Mouse (Mus musculus) embryonic facial prominence, embryonic 11.5 days (tissue): ENCODE data around the gene Rgs19. TPM values are rescaled to one million over a fixed set of nuclear protein-coding genes. Genes with fewer than 3 reads are reported as not detected.

ENCODE experiments used
- ATAC-seq: fragments of 200-750 bp; cut with Nextera tagmentation; replicated peaks from 2 replicates; pipeline ENCODE4 v1.8.0; 2017; ENCODE audit warnings: low read depth; ENCODE audit not compliant: insufficient number of reproducible peaks, low FRiP score, low TSS enrichment
- DNase-seq: peaks from one replicate; pipeline ENCODE4 v3.0.0-alpha.2; 2015; ENCODE audit warnings: low spot score
- H3K27ac ChIP-seq: fragments of 300-500 bp; sonication (generic); replicated peaks from 2 replicates; pipeline ENCODE4 v1.5.1; 2014; ENCODE audit warnings: mild to moderate bottlenecking, low read depth, low read length, control low read depth
- H3K27me3 ChIP-seq: fragments of 300-500 bp; sonication (generic); 2 replicates; pipeline ENCODE4 v1.6.1; 2014; ENCODE audit warnings: mild to moderate bottlenecking, low read length, moderate library complexity, mixed read lengths; ENCODE audit not compliant: control insufficient read depth, insufficient read depth
- H3K36me3 ChIP-seq: fragments of 300-500 bp; sonication (generic); replicated peaks from 2 replicates; pipeline ENCODE4 v1.6.1; 2014; ENCODE audit warnings: low read depth, mild to moderate bottlenecking, low read length, moderate library complexity, mixed read lengths; ENCODE audit not compliant: control insufficient read depth, insufficient read depth
- H3K4me1 ChIP-seq: fragments of 300-500 bp; sonication (generic); 2 replicates; pipeline ENCODE4 v1.6.1; 2014; ENCODE audit warnings: low read length, mixed read lengths; ENCODE audit not compliant: control insufficient read depth, insufficient read depth
- H3K4me2 ChIP-seq: fragments of 300-500 bp; sonication (generic); 2 replicates; pipeline ENCODE4 v1.6.1; 2014; ENCODE audit warnings: low read depth, mild to moderate bottlenecking, control low read depth, low read length, moderate library complexity
- H3K4me3 ChIP-seq: fragments of 300-500 bp; sonication (generic); 2 replicates; pipeline ENCODE4 v1.5.1; 2014; ENCODE audit warnings: low read depth, low read length, control low read depth
- H3K9ac ChIP-seq: fragments of 300-500 bp; sonication (generic); replicated peaks from 2 replicates; pipeline ENCODE4 v1.6.1; 2014; ENCODE audit warnings: mild to moderate bottlenecking, control low read depth, low read length
- H3K9me3 ChIP-seq: fragments of 300-500 bp; sonication (generic); replicated peaks from 2 replicates; pipeline ENCODE4 v1.6.1; 2016; ENCODE audit warnings: mild to moderate bottlenecking, low read length, inconsistent platforms, mixed read lengths; ENCODE audit not compliant: control insufficient read depth
- WGBS: fragments of 180-500 bp; shearing (Covaris S2); extraction: QIAGEN DNeasy Blood & Tissue Kit; methylation state at CpG from one replicate; pipeline ENCODE4 v1.1.7; 2014; 5-methylcytosine and 5-hydroxymethylcytosine counted together
- polyA plus RNA-seq: library from polyadenylated mRNA; unstranded; fragments of >200 nt; fragmentation: Nextera tagmentation; extraction: Ambion mirVana; gene quantifications from 2 replicates; pipeline ENCODE4 v1.2.1, GENCODE M21; 2014

Rgs19 gene
- polyA plus RNA-seq, 1 experiment from 2014 or later = 74.3 TPM

DNA sequence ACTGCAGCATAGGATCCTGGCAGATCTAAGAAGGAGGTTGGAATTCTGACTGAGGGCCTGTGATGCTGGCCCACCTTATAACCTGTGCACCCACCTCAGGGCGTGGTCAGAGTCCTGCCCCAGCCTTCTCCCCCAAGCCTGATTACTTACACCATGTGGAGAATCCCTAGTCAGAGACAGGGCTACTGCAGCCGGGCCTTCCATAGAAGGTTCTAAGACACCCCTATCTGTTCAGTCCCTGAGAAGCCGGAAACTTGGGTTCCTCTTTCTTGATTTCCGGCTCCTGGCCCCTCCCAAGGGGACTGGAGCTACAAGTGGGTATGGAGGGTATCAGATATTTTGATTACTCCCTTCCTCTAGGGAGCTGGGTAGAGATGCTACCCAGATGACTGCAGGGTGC, 2.2 kb downstream of the Rgs19 start:
- DNase-seq = no peak
- Histone ChIP-seq H3K4me1 (no peaks in the 10 kb centered on the region; the same call in 1 of the 2 replicates), H3K4me3 (no peak overlapping the region), H3K9ac (no peak overlapping the region), H3K27ac (no peak overlapping the region), H3K27me3 (no peaks in the 10 kb centered on the region), H3K9me3 (no peaks in the 10 kb centered on the region), H3K4me2 (no peak overlapping the region), H3K36me3 (no peaks in the 10 kb centered on the region; the same call in 1 of the 2 replicates)
- 90% methylated on average over 4 of the region's 4 CpGs for WGBS
- ATAC-seq = no peak

DNA sequence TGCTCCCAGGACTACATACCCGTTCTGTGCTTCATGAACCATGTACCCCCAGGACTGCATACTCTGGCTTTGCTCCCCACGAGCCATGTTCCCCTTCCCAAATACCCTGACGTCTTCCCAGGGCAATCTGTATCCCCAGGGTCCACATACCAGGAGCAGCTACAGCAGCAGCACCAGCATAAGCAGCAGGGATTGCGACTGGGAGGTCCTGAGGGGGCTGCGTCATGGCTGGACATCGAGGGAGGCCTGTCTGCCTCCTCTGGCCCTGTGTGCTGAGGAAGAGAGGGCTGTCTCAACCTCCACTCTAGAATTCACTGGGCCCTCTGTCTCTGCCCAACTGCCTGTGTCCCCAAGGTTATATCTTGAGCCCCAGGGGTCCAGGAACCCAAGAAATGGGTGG, 2.7 kb downstream of the Rgs19 start:
- Histone ChIP-seq H3K9ac (no peak overlapping the region), H3K27ac (no peak overlapping the region), H3K36me3 (no peaks in the 10 kb centered on the region; the same call in 1 of the 2 replicates), H3K27me3 (no peaks in the 10 kb centered on the region), H3K4me1 (no peaks in the 10 kb centered on the region; the same call in 1 of the 2 replicates), H3K9me3 (no peaks in the 10 kb centered on the region), H3K4me3 (no peak overlapping the region), H3K4me2 (no peak overlapping the region)
- DNase-seq = no peak
- no peak for ATAC-seq
- 89% methylated on average over 6 of the region's 6 CpGs for WGBS

DNA sequence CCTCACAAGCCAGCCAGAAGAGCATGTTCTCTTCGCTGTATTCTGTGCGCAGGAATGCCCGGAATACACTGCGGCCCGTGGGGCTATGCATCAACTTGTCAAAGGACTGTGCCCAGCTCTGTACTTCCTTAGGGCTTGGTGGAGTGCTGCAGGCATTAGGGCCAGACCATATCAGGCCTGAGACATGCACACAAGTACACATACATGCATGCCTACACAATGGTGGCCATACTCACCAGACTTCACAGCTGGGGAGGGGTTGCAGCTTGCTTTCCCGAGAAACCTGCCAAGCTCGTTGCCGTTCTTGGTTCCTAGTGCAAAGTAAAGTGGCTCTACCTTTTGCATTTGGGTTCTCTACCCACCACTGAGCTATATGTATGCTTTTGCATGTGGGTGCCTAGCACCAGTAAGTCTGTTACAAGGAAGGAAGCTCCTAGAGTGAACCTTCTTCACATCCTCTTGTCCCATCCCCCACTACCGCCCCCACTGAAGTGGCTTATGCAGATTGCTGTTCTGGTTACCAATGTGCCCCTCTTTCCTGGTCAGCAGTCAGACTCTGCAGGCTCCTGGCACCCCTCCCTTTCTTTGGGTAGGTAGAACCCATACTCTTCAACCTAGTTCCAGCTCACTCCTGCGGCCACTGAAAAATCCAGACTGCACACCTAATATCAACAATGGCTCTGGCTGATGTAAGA, 4.2 kb downstream of the Rgs19 start:
- 90% methylated on average over 10 of the region's 10 CpGs for WGBS
- no peak for ATAC-seq

DNA sequence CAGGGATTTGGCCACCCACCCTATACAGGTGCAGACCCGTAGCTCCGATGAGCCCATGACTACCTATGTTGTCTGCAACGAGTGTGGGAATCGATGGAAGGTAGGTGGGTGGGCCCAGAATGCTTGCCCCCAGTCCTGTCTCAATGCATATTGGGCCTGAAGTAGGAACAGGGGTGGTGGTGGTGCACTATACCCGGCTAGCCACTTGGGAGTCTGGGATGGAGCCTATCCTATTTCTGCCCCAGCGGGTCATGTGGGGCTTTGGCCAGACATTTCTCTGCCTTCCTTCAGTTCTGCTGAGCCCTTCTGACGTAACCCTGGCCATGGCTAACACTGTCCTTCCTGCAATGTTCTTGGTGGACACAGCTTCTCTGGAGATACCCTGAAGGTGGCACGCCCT, 6.2 kb downstream of the Rgs19 start:
- no peak overlapping the region for H3K27ac ChIP-seq
- H3K36me3 ChIP-seq = no peaks in the 10 kb centered on the region; the same call in 1 of the 2 replicates
- no peak for ATAC-seq
- DNase-seq = no peak
- H3K4me2 ChIP-seq = no peak overlapping the region
- no peaks in the 10 kb centered on the region; the same call in 1 of the 2 replicates for H3K4me1 ChIP-seq
- no peak overlapping the region for H3K9ac ChIP-seq
- H3K27me3 ChIP-seq = no peaks in the 10 kb centered on the region
- 94% methylated on average over 8 of the region's 8 CpGs for WGBS
- no peaks in the 10 kb centered on the region for H3K9me3 ChIP-seq
- H3K4me3 ChIP-seq = no peak overlapping the region

More for the DNA sequence above, 4.2 kb downstream of the Rgs19 start:
- H3K4me1 ChIP-seq = no peaks in the 10 kb centered on the region; the same call in 1 of the 2 replicates
- H3K9ac ChIP-seq = no peak overlapping the region
- H3K4me2 ChIP-seq = no peak overlapping the region
- H3K4me3 ChIP-seq = no peak overlapping the region
- no peaks in the 10 kb centered on the region for H3K27me3 ChIP-seq
- H3K27ac ChIP-seq = no peak overlapping the region
- H3K36me3 ChIP-seq = no peaks in the 10 kb centered on the region; the same call in 1 of the 2 replicates
- no peak for DNase-seq
- no peaks in the 10 kb centered on the region for H3K9me3 ChIP-seq

DNA sequence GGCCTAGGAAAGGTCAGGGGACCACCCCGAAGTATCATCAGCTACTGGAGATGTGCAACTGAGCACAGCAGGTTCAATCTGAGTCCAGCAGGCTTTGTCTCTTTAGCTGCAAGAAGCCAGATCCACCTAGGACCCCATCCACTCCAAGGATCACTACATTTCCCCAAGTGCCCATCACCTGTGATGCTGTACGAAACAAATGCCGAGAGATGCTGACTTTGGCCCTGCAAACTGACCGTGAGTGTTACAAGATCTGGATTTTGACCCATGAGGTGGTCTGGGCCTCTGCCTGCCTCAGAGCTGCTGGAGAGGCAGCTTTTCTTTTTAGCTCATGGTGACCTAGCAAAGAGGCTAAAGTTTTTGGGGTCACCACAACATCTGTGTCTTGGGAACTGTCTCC, 8.1 kb downstream of the Rgs19 start:
- Histone ChIP-seq H3K36me3 (no peaks in the 10 kb centered on the region; the same call in 1 of the 2 replicates), H3K9me3 (no peaks in the 10 kb centered on the region)

DNA sequence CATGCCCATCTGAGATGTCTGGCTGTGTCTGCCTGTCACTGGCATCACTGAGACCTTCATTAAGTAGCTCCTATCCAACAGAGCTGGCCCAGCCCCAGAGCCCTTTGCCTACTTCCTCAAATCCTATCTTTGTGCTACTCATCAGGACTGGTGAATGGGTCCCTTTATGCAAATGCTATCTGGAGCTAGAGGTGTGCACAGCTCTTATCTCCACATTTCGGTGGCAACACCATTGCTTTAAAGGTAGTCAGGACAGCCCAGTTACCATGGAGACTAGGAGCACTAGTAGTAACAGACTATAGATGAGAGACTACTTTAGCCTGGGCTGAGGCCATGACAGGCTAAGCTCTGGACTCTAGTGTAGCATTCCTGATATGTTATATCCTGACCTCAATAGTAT, 9.1 kb downstream of the Rgs19 start:
- DNase-seq (no peak), ATAC-seq (no peak)
- Histone ChIP-seq H3K27me3 (no peaks in the 10 kb centered on the region), H3K36me3 (no peaks in the 10 kb centered on the region; the same call in 1 of the 2 replicates), H3K4me1 (no peaks in the 10 kb centered on the region), H3K27ac (no peak overlapping the region), H3K4me2 (no peak overlapping the region), H3K9me3 (no peaks in the 10 kb centered on the region), H3K9ac (no peak overlapping the region), H3K4me3 (no peak overlapping the region)
- WGBS = 87% methylated on average over 1 of the region's 1 CpGs

More for the DNA sequence above, 8.1 kb downstream of the Rgs19 start:
- no peaks in the 10 kb centered on the region for H3K27me3 ChIP-seq
- H3K4me1 ChIP-seq = no peaks in the 10 kb centered on the region; the same call in 1 of the 2 replicates
- H3K27ac ChIP-seq = no peak overlapping the region
- DNase-seq (no peak), ATAC-seq (no peak)
- H3K4me3 ChIP-seq = no peak overlapping the region
- WGBS = 90% methylated on average over 4 of the region's 4 CpGs
- no peak overlapping the region for H3K9ac ChIP-seq
- H3K4me2 ChIP-seq = no peak overlapping the region

DNA sequence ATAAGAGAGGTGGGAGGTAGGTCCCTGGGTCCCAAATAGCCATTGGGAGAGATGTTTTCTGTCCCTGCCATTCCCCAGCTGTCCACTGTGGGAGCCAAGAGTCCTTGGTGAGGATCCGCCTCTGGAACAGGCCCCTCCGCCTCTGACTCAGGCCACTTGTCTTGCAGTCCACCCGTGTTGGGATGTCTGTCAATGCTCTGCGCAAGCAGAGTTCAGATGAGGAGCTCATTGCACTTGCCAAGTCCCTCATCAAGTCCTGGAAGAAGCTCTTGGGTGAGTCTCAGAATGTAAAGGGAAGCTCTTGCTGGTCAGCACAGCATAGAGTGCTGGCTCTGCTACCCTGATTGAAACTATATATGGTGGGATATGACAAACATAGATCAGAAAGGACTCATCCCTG, 10.4 kb downstream of the Rgs19 start:
- Histone ChIP-seq H3K27ac (no peak overlapping the region), H3K4me2 (no peak overlapping the region), H3K4me1 (no peaks in the 10 kb centered on the region), H3K9me3 (no peaks in the 10 kb centered on the region), H3K9ac (no peak overlapping the region), H3K4me3 (no peak overlapping the region), H3K27me3 (no peaks in the 10 kb centered on the region), H3K36me3 (no peaks in the 10 kb centered on the region; the same call in 1 of the 2 replicates)
- no peak for DNase-seq
- ATAC-seq = no peak
- WGBS = 69% methylated on average over 4 of the region's 4 CpGs

DNA sequence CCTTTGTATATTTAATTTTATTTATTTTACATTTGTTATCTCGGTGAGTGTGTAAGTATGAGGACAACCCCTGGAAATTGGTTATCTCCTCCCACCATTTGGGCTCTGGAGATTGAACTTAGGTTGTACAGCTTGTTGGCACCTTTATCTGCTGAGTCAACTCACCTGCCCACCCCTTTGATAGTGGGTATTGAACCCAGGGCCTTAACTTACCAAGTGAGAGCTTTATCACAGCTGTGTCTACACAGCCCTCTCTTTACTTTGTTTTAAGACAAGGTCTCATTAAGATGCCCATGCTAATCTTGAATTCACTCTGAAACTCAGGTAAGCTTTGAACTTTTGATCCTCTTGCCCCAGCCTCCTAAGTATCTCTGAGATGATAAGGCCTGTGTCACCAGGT, 11.8 kb downstream of the Rgs19 start:
- Histone ChIP-seq H3K9ac (no peak overlapping the region), H3K36me3 (no peaks in the 10 kb centered on the region; the same call in 1 of the 2 replicates), H3K27ac (no peak overlapping the region), H3K4me1 (no peaks in the 10 kb centered on the region), H3K9me3 (no peaks in the 10 kb centered on the region), H3K27me3 (no peaks in the 10 kb centered on the region), H3K4me2 (no peak overlapping the region), H3K4me3 (no peak overlapping the region)
- ATAC-seq (no peak), DNase-seq (no peak)
- WGBS = 83% methylated on average over 1 of the region's 1 CpGs
